Mouse (Mus musculus): ENCODE results near the gene Ezr.

GRCm38 (mm10) chr17:6771661-6772489 lies 10.7 kb downstream of the Ezr start:
- no peak for TF ChIP-seq POLR2A (IDR thresholded peaks at IDR 0.05; ENCODE audit: borderline replicate concordance, extremely low read depth, low read depth, low read length)
- no peak for TF ChIP-seq CTCF (IDR thresholded peaks at IDR 0.05; ENCODE audit: insufficient read depth, low read length)

Data from lung, adult 2 months (tissue).